Mouse (Mus musculus) brain, embryonic 14.5 days (tissue): Measurements from ENCODE around the gene Gng12.

Experiments used
- CTCF ChIP-seq: fragments of 200-500 bp; IDR thresholded peaks from 2 replicates; pipeline ENCODE4 v1.5.1; 2012; ENCODE audit warnings: inconsistent platforms, mild to moderate bottlenecking, moderate library complexity, borderline replicate concordance; ENCODE audit not compliant: insufficient read depth, insufficient read length; ENCODE audit errors: extremely low read depth
- POLR2A ChIP-seq: fragments of 200-500 bp; IDR thresholded peaks from 2 replicates; pipeline ENCODE4 v1.6.1; 2012; ENCODE audit warnings: mild to moderate bottlenecking, inconsistent platforms, borderline replicate concordance; ENCODE audit not compliant: poor library complexity, insufficient read depth, insufficient read length, severe bottlenecking; ENCODE audit errors: extremely low read depth

- TF ChIP-seq POLR2A: no peak
- TF ChIP-seq CTCF: no peak
Measured at GRCm38 (mm10) chr6:67013293-67013948, 117.2 kb downstream of the Gng12 start.
